Mouse (Mus musculus): Measurements from ENCODE around the gene Myo1b. TPM values are rescaled to one million over a fixed set of nuclear protein-coding genes. Genes with fewer than 3 reads are reported as not detected.

Gene Myo1b
- polyA plus RNA-seq, 1 experiment from 2014 or later, result 104 TPM

- Histone ChIP-seq H3K9me3 (ENCODE audit: control insufficient read depth, low read length) (no peaks in the 10 kb centered on the region), H3K4me3 (ENCODE audit: low read depth, low read length) (no peak overlapping the region), H3K36me3 (ENCODE audit: control insufficient read depth, insufficient read depth, low read length) (no peaks in the 10 kb centered on the region), H3K27ac (ENCODE audit: low read depth, low read length) (no peak overlapping the region), H3K27me3 (ENCODE audit: control insufficient read depth, insufficient read depth, low read length) (no peaks in the 10 kb centered on the region), H3K9ac (ENCODE audit: low read length) (no peak overlapping the region), H3K4me2 (no peak overlapping the region), H3K4me1 (ENCODE audit: control insufficient read depth, insufficient read depth, low read length) (no peaks in the 10 kb centered on the region)
- WGBS, result 72% methylated on average over 2 of the region's 2 CpGs
- ATAC-seq (ENCODE audit: low FRiP score) (no peak), DNase-seq (ENCODE audit: low spot score, missing footprints) (no peak)
Observed at GRCm38 (mm10) chr1:51845264-51846036, 70.4 kb downstream of the Myo1b start.

- H3K36me3 ChIP-seq (ENCODE audit: control insufficient read depth, insufficient read depth, low read length), result no peaks in the 10 kb centered on the region; the same call in 1 of the 2 replicates
- no peak overlapping the region for H3K9ac ChIP-seq (ENCODE audit: low read length)
- no peak overlapping the region for H3K4me2 ChIP-seq
- no peak overlapping the region for H3K4me3 ChIP-seq (ENCODE audit: low read depth, low read length)
- no peak for DNase-seq (ENCODE audit: low spot score, missing footprints)
- no peaks in the 10 kb centered on the region; the same call in 1 of the 2 replicates for H3K4me1 ChIP-seq (ENCODE audit: control insufficient read depth, insufficient read depth, low read length)
- no peak overlapping the region for H3K27ac ChIP-seq (ENCODE audit: low read depth, low read length)
- no peak for ATAC-seq (ENCODE audit: low FRiP score)
- no peaks in the 10 kb centered on the region for H3K9me3 ChIP-seq (ENCODE audit: control insufficient read depth, low read length)
- WGBS, result 86% methylated on average over 11 of the region's 11 CpGs
- H3K27me3 ChIP-seq (ENCODE audit: control insufficient read depth, insufficient read depth, low read length), result no peaks in the 10 kb centered on the region
Observed at GRCm38 (mm10) chr1:51837845-51838623, 77.8 kb downstream of the Myo1b start.

GRCm38 (mm10) chr1:51837311-51837710 is 78.6 kb downstream of the Myo1b start:
- 77% methylated on average over 4 of the region's 4 CpGs for WGBS
- no peak for DNase-seq (ENCODE audit: low spot score, missing footprints)

GRCm38 (mm10) chr1:51835795-51836194 is 80.1 kb downstream of the Myo1b start:
- DNase-seq (ENCODE audit: low spot score, missing footprints), result no peak
- WGBS, result 55% methylated on average over 8 of the region's 8 CpGs

More at GRCm38 (mm10) chr1:51837311-51837710, 78.6 kb downstream of the Myo1b start:
- Histone ChIP-seq H3K27me3 (ENCODE audit: control insufficient read depth, insufficient read depth, low read length) (no peaks in the 10 kb centered on the region), H3K4me2 (no peak overlapping the region), H3K36me3 (ENCODE audit: control insufficient read depth, insufficient read depth, low read length) (no peaks in the 10 kb centered on the region; the same call in 1 of the 2 replicates), H3K9me3 (ENCODE audit: control insufficient read depth, low read length) (no peaks in the 10 kb centered on the region; the same call in 1 of the 2 replicates), H3K4me1 (ENCODE audit: control insufficient read depth, insufficient read depth, low read length) (no peaks in the 10 kb centered on the region; the same call in 1 of the 2 replicates), H3K9ac (ENCODE audit: low read length) (no peak overlapping the region), H3K27ac (ENCODE audit: low read depth, low read length) (no peak overlapping the region), H3K4me3 (ENCODE audit: low read depth, low read length) (no peak overlapping the region)
- ATAC-seq (ENCODE audit: low FRiP score), result no peak

GRCm38 (mm10) chr1:51834072-51834471 is 81.8 kb downstream of the Myo1b start:
- H3K36me3 ChIP-seq (ENCODE audit: control insufficient read depth, insufficient read depth, low read length), result no peaks in the 10 kb centered on the region; the same call in 1 of the 2 replicates
- H3K9me3 ChIP-seq (ENCODE audit: control insufficient read depth, low read length), result no peaks in the 10 kb centered on the region; the same call in 1 of the 2 replicates
- 80% methylated on average over 3 of the region's 3 CpGs for WGBS
- H3K4me3 ChIP-seq (ENCODE audit: low read depth, low read length), result no peak overlapping the region
- H3K27me3 ChIP-seq (ENCODE audit: control insufficient read depth, insufficient read depth, low read length), result no peaks in the 10 kb centered on the region
- H3K27ac ChIP-seq (ENCODE audit: low read depth, low read length), result no peak overlapping the region
- no peak overlapping the region for H3K4me2 ChIP-seq
- no peak for ATAC-seq (ENCODE audit: low FRiP score)
- DNase-seq (ENCODE audit: low spot score, missing footprints), result no peak
- no peaks in the 10 kb centered on the region; the same call in 1 of the 2 replicates for H3K4me1 ChIP-seq (ENCODE audit: control insufficient read depth, insufficient read depth, low read length)
- H3K9ac ChIP-seq (ENCODE audit: low read length), result no peak overlapping the region

More at GRCm38 (mm10) chr1:51835795-51836194, 80.1 kb downstream of the Myo1b start:
- Histone ChIP-seq H3K27ac (ENCODE audit: low read depth, low read length) (no peak overlapping the region), H3K9me3 (ENCODE audit: control insufficient read depth, low read length) (no peaks in the 10 kb centered on the region; the same call in 1 of the 2 replicates), H3K4me1 (ENCODE audit: control insufficient read depth, insufficient read depth, low read length) (no peaks in the 10 kb centered on the region; the same call in 1 of the 2 replicates), H3K4me3 (ENCODE audit: low read depth, low read length) (no peak overlapping the region), H3K27me3 (ENCODE audit: control insufficient read depth, insufficient read depth, low read length) (no peaks in the 10 kb centered on the region), H3K4me2 (no peak overlapping the region), H3K36me3 (ENCODE audit: control insufficient read depth, insufficient read depth, low read length) (no peaks in the 10 kb centered on the region; the same call in 1 of the 2 replicates), H3K9ac (ENCODE audit: low read length) (no peak overlapping the region)
- ATAC-seq (ENCODE audit: low FRiP score), result no peak

- WGBS, result 93% methylated on average over 9 of the region's 9 CpGs
- Histone ChIP-seq H3K4me1 (ENCODE audit: control insufficient read depth, insufficient read depth, low read length) (no peaks in the 10 kb centered on the region), H3K9ac (ENCODE audit: low read length) (no peak overlapping the region), H3K27me3 (ENCODE audit: control insufficient read depth, insufficient read depth, low read length) (no peaks in the 10 kb centered on the region), H3K9me3 (ENCODE audit: control insufficient read depth, low read length) (no peaks in the 10 kb centered on the region; the same call in 1 of the 2 replicates), H3K36me3 (ENCODE audit: control insufficient read depth, insufficient read depth, low read length) (no peaks in the 10 kb centered on the region; the same call in 1 of the 2 replicates), H3K4me2 (no peak overlapping the region), H3K4me3 (ENCODE audit: low read depth, low read length) (no peak overlapping the region), H3K27ac (ENCODE audit: low read depth, low read length) (no peak overlapping the region)
- DNase-seq (ENCODE audit: low spot score, missing footprints) (no peak), ATAC-seq (ENCODE audit: low FRiP score) (no peak)
Observed at GRCm38 (mm10) chr1:51829353-51829752, 86.5 kb downstream of the Myo1b start.

GRCm38 (mm10) chr1:51822531-51822930 is 93.3 kb downstream of the Myo1b start:
- no peaks in the 10 kb centered on the region; the same call in 1 of the 2 replicates for H3K27me3 ChIP-seq (ENCODE audit: control insufficient read depth, insufficient read depth, low read length)
- 85% methylated on average over 4 of the region's 4 CpGs for WGBS
- H3K36me3 ChIP-seq (ENCODE audit: control insufficient read depth, insufficient read depth, low read length), result no peaks in the 10 kb centered on the region
- ATAC-seq (ENCODE audit: low FRiP score), result no peak
- no peak for DNase-seq (ENCODE audit: low spot score, missing footprints)
- H3K4me3 ChIP-seq (ENCODE audit: low read depth, low read length), result no peak overlapping the region
- no peak overlapping the region for H3K27ac ChIP-seq (ENCODE audit: low read depth, low read length)
- no peak overlapping the region for H3K9ac ChIP-seq (ENCODE audit: low read length)
- no peaks in the 10 kb centered on the region for H3K9me3 ChIP-seq (ENCODE audit: control insufficient read depth, low read length)
- no peak overlapping the region for H3K4me2 ChIP-seq
- H3K4me1 ChIP-seq (ENCODE audit: control insufficient read depth, insufficient read depth, low read length), result peaks cover 3% of the 10 kb centered on the region; the same call in 1 of the 2 replicates

- Histone ChIP-seq H3K4me2 (no peak overlapping the region), H3K27me3 (ENCODE audit: control insufficient read depth, insufficient read depth, low read length) (no peaks in the 10 kb centered on the region; the same call in 1 of the 2 replicates), H3K9ac (ENCODE audit: low read length) (no peak overlapping the region), H3K27ac (ENCODE audit: low read depth, low read length) (no peak overlapping the region), H3K4me3 (ENCODE audit: low read depth, low read length) (no peak overlapping the region), H3K9me3 (ENCODE audit: control insufficient read depth, low read length) (no peaks in the 10 kb centered on the region), H3K4me1 (ENCODE audit: control insufficient read depth, insufficient read depth, low read length) (peaks cover 3% of the 10 kb centered on the region; the same call in 1 of the 2 replicates), H3K36me3 (ENCODE audit: control insufficient read depth, insufficient read depth, low read length) (no peaks in the 10 kb centered on the region)
- 92% methylated on average over 13 of the region's 13 CpGs for WGBS
- ATAC-seq (ENCODE audit: low FRiP score), result no peak
- no peak for DNase-seq (ENCODE audit: low spot score, missing footprints)
Observed at GRCm38 (mm10) chr1:51821701-51822495, 94.0 kb downstream of the Myo1b start.
